Mouse (Mus musculus): Measurements from ENCODE around the gene Sars2.
A peak's percentile ranks its signal among the peaks of the same experiment; 100 is the strongest.

Sars2 gene

GRCm38 (mm10) chr7:28780067-28780658 is 38.4 kb downstream of the Sars2 start:
- DNase-seq, result peak; percentile 84 to 90

DNA sequence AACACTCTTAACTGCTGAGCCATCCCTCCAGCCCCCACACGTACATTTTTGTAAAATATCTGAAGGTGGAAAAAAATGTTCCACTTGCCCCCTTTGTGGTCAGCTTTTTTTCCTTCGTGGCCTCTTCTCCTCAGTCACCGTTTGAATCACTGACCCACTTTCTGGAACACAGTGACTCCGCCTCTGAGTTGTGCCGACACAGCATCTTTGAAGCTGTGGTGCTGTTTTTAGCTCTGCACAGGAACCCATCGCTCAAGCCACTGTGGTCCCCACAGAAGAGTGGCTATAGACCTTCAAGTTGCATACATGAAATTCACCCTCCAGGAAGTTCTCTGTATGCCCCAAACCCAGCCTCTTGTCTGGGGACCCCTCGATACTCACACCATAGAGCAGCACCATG is 39.1 kb downstream of the Sars2 start:
- DNase-seq, result no peak

- DNase-seq, result peak; percentile 41 to 54
These were observed 39.5 kb downstream of the Sars2 start for GRCm38 (mm10) chr7:28781261-28781663.

- DNase-seq, result no peak
These were observed 43.4 kb downstream of the Sars2 start for GRCm38 (mm10) chr7:28785161-28785560.

DNA sequence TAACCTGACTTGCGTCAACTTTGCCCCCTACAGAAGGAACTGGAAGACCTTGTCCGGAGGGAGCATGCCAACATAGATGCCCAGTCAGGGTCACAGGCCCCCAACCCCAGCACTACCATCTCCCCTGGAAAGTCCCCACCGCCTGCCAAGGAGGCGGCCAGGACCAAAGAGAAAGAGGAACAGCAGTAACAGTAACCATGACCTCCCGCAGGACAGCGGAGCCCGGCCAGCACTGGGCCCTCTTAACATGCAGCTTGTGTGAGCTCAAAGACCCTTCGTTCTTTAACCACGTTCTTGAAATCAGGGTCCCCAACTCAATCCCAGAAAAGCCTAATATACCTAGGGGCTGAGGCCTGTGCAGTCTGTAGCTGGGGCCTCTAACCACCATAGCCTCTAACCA is 46.1 kb downstream of the Sars2 start:
- DNase-seq, result no peak

DNA sequence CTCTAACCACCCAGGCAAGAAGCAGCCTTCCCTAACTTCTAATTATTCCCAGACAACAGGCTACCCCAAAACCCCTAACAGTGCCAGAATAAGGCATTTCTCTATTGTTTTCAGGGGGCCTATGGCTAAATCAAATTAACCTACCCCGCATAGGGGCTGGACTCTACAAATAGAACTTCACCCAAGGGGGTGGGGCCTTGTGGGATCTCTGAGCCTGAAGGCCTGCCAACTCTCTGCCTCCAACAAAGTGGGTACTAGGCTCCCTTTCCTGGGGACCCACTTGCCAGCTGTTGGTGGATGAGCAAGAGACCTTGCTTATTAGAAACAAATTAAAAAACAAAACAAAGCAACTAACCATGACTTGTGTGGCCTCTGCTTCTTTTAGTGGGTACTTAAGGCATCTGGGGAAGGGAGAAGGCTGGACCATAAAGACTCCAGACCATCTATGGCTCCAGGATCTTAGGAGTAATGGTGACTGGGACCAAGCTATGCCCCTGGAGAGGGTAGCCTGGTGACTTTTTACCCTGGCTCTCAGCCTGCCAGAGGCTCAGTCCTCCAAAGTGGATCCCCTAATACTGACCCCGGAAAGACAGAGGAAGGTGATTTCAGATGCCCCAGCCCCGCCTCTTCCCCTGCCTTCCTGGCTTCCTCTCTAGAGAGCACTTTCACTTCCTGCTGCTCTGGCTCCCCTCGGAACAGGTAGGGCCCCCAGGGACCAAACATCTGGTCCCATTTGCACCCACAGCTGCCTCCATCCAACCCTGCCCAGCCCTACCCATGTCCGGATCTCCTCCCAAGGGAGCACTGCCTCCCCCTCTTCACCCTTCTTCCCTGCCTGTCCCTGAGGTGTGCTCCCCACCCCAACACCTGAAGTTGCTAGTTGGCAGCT is 46.8 kb downstream of the Sars2 start, which contains the start of gene Rinl:
Gene Rinl (plus strand): TSS at position 663 of the 889 bp plus-strand sequence.
- DNase-seq, result peak in 1 of 2 experiments; percentile 51

DNA sequence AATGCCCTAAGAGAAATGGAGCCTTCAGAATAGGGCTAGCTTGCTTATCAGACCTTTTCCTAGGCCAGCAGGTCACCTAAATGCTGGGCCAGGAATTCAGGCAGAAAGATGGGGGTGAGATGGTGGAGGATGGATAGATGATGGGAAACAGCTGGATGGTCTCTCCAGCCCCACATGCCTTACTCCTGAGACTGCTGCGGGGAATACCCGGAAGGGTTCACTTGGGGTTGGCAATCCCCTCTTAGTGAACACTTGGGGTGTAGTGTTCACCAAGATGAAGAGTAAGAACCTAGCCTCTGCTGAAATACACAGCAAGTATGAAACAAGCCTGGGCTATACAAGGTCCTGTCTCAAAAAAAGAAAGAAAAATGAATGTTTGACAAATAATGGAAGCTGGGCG is 47.4 kb downstream of the Sars2 start:
- DNase-seq, result no peak

DNA sequence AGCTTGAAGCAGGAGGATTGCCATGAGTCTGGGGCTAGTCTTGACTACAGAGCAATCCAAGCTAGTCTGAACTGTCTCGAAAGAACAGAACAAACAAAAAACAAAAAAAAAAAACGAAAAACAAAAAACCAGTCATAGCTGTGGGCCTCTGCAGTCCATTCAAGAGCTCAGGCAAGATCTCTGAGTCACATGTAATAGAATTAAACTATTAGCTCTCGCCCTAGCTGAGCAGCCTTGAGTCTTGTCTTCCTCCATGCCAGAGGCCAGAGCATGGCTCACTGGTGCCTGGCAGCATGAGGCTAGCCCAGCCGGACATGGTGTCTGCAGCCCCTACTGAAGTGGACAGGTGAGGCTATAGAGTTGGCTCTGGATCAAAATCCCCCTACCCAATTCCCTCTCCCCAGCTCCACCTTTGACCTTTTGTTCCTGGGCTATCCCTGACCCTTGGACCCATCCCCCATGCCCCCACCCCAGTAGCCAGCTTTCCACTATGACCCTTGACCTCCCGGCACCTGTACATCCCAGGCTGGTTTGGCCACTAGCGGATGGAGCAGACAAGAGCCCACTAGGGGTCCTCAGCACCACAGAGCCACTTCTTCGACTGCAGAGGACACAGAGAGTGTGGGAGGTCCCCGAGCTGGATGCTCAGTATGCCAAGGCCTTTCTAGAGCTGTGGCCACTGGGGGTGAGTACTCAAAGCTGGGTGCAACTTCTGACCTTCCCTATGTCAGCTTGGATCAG is 48.4 kb downstream of the Sars2 start:
- DNase-seq, result peak in 1 of 2 experiments; percentile 42

DNA sequence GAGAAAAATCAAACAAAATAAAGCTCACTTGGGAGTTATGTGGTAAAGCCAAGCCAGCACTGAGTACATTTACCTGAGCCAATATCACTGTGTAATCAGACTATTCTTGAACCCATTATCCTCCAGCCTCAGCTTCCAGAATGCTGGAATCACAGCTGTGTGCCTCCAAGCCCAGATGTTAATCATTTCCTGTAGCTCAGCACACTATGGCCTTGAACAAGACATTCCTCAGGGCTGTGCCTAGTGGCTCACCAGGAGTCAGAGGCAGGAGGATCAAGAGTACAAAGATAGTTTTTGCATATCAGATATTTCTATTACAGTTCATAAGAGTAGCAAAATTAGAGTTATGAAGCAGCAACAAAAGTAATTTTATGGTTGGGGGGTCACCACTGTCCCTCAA is 49.9 kb downstream of the Sars2 start:
- no peak for DNase-seq

- DNase-seq, result no peak
These were observed 50.8 kb downstream of the Sars2 start for GRCm38 (mm10) chr7:28792391-28793185.

DNA sequence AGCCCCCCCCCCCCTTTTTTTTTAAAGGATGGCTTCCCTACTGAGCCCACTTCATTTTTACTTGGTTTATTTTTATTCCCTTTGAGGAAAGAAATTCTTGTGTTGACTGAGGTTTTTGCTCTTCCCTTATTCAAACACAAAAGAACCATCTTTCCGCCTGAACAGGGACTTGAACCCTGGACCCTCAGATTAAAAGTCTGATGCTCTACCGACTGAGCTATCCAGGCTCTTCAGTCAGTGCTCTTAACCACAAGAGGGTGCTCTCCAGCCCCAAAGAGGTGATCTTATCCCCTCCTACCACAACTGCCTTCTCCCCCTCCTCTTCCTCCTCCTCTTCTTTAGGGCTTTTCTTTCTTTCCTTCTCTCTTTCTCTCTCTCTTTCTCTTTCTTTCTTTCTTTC is 52.0 kb downstream of the Sars2 start:
- DNase-seq, result peak in 1 of 2 experiments; percentile 50

DNA sequence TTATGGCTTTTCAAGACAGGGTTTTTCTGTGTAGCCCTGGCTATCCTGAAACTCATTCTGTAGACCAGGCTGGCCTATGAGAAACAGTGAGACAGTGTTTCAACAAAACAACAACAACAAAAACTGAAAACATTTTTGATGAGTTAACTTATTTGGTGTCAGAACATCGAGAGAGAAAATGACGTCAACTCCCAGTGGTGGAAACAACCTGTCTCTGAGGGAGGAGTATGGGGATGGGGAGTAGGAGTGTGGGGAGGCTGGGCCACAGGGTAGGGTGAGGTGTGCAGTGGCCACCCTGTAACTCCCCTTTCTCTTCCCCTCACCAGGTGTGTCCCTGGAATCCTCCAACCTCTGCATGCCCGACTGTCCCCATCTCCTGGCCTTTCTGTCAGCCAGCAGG is 52.7 kb downstream of the Sars2 start:
- no peak for DNase-seq

DNA sequence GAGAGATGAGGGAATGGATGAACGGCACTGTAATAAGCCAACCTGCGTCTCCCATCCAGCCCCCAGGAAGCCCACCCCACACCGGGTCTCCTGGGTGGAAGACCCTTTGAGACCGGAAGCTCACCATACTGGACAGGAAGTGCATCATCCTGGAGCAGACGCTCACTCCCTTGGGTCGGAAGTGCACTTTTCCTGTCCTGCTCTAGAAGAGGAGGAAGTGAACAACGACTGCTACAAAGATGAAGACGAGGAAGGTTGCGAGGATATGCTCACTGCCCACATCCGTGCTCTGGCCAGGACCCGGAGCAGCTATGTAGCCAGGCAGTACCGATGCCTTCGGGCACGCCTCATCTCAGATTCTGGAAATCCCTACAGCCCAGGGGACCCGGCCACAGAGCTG is 54.0 kb downstream of the Sars2 start:
- DNase-seq, result peak; percentile 42 to 52

GRCm38 (mm10) chr7:28796562-28796975 is 54.8 kb downstream of the Sars2 start:
- DNase-seq, result peak; percentile 91 to 92

DNA sequence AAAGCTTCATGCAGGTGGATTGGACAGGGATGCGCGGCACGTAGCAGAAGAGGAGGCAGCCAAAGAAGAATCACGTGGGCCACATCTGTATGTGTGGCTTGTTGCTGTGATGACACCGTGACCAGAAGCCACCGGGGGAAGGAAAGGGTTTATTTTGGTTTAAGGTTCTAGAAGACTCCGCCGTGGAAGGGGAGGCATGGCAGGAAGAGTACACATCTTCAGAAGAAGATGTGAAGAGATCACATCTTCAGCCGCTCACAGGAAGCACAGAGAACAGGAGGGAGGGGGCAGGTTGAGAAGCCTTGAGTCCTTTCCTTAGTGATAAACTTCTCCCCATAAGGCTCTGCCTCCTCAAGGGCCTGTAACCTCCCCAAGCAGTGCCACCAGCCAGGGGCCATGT is 58.2 kb downstream of the Sars2 start:
- no peak for DNase-seq

- DNase-seq, result no peak
These were observed 59.7 kb downstream of the Sars2 start for GRCm38 (mm10) chr7:28801451-28801850.

DNA sequence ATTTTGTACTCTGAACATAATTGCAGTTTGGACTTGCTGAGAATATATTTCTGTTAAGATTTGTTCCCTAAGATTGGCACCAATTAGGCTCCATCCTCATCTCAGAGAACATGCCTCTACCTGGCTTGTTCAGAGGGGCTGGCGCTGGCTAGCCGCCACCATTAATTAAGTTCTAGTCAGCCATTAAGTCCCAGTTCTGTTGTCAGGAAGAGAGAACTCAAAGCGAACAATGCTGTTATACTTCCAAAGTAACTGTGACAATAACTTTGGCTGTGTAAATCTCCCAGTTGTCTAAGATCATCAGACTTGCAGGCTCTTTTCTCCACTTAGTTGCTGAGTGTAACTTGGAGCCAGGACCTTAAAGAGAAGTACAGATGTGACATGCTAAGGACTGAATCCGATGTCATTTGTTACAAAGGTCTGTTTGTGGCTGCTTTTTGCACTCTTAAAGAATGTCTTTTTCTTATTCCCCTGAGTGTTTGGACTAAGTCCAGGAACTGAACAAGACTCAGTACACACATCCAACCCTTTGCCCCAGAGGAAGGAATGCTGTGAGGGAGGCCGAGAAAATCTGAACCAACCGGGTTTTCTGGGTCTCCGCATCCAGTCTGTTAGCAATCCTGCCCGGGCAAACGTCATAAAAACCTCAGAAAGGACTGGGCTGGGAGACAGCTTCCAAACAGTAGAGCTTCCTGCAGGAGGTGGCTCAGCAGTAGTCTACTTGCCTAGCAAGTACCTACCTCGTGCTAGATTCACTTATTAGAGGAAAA is 60.3 kb downstream of the Sars2 start:
- peak; percentile 83 to 88 for DNase-seq

DNA sequence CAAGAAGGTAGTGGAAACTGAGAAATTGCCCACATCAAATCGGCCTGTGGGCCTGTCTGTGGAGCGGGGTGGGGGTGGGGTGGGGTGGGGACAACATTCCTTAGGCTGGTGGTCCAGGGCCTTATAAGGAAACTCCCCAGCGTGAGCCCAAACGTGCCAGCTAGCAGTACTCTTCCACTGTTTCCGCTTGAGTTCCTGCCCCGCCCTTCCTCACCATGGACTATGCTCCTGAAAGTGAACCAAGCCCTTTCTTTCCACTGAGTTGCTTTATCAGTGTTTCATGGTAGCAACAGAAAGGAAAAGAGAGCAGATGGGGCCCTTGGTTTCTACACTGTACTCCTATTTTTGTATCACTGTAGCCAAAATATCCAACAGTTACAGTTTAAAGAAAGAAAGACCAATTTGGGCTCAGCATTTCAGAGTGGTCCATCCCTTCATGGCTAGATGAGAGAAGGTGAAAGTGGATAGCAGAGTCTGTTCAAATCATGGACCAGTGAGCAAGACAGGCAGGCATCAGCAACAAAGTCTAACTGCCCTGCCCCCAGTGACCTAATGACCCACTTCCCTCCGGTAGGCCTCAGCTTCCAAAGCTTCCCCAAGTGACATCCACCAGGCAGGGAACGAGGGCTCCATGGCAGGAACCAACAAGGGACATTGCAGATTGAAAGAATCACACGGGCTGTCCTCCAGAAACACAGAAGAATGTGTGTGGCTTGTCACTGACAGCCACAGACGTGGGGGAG is 61.2 kb downstream of the Sars2 start:
- peak; percentile 69 to 83 for DNase-seq
